Mouse (Mus musculus): ENCODE measurements at regions not wholly inside any gene's neighbourhood (a gene's known extent, or its start where the extent isn't known, plus 50 kb on each side); places are given as distances from the start of the nearest gene placed in this dataset.

- ATAC-seq (ENCODE audit: insufficient number of reproducible peaks, insufficient read depth, low FRiP score, low read depth) = no peak
- Histone ChIP-seq H3K36me3 (ENCODE audit: control insufficient read depth, insufficient read depth, low read length) (no peaks in the 10 kb centered on the region), H3K9me3 (ENCODE audit: control insufficient read depth, low read length) (no peaks in the 10 kb centered on the region), H3K9ac (ENCODE audit: low read length) (peak overlapping the region; percentile 76), H3K4me3 (ENCODE audit: control insufficient read depth in 1 of 2, insufficient read depth in 1 of 2, low read depth in 1 of 2, low read length in 2 of 2) (0 out of 4 replicates have a peak overlapping the region, but pooled peaks of 1 of the 2 experiments have one; percentile 2), H3K27me3 (ENCODE audit: control insufficient read depth, insufficient read depth, low read length) (no peaks in the 10 kb centered on the region), H3K4me2 (ENCODE audit: low read length) (peak overlapping the region; percentile 70), H3K27ac (replicated peaks in 1 of 2; ENCODE audit: control insufficient read depth in 1 of 2, insufficient read depth in 1 of 2, low read depth in 2 of 2, low read length in 2 of 2) (peak overlapping the region; percentile 78 to 98), H3K4me1 (ENCODE audit: control insufficient read depth in 2 of 2, insufficient read depth in 2 of 2, low read length in 2 of 2) (peaks cover 59 to 76% of the 10 kb centered on the region in 2 experiments)
- under 1% methylated on average over 24 of the region's 24 CpGs for WGBS
Observed at GRCm38 (mm10) chr2:30716580-30717565, 86.6 kb downstream of the 1700001O22Rik start.

- no peak overlapping the region for H3K9ac ChIP-seq (ENCODE audit: low read length)
- no peak for ATAC-seq (ENCODE audit: insufficient number of reproducible peaks, insufficient read depth, low FRiP score, low read depth)
- H3K4me2 ChIP-seq (ENCODE audit: low read length) = no peak overlapping the region
- no peaks in the 10 kb centered on the region for H3K9me3 ChIP-seq (ENCODE audit: control insufficient read depth, low read length)
- no peaks in the 10 kb centered on the region for H3K36me3 ChIP-seq (ENCODE audit: control insufficient read depth, insufficient read depth, low read length)
- H3K27ac ChIP-seq (replicated peaks in 1 of 2; ENCODE audit: control insufficient read depth in 1 of 2, insufficient read depth in 1 of 2, low read depth in 2 of 2, low read length in 2 of 2) = peak overlapping the region; percentile 78 to 98
- no peaks in the 10 kb centered on the region for H3K27me3 ChIP-seq (ENCODE audit: control insufficient read depth, insufficient read depth, low read length)
- peaks cover 52 to 72% of the 10 kb centered on the region in 2 experiments for H3K4me1 ChIP-seq (ENCODE audit: control insufficient read depth in 2 of 2, insufficient read depth in 2 of 2, low read length in 2 of 2)
- no peak overlapping the region for H3K4me3 ChIP-seq (ENCODE audit: control insufficient read depth in 1 of 2, insufficient read depth in 1 of 2, low read depth in 1 of 2, low read length in 2 of 2)
- 45% methylated on average over 4 of the region's 4 CpGs for WGBS
Observed at GRCm38 (mm10) chr2:30715720-30716310, 87.6 kb downstream of the 1700001O22Rik start.

DNA sequence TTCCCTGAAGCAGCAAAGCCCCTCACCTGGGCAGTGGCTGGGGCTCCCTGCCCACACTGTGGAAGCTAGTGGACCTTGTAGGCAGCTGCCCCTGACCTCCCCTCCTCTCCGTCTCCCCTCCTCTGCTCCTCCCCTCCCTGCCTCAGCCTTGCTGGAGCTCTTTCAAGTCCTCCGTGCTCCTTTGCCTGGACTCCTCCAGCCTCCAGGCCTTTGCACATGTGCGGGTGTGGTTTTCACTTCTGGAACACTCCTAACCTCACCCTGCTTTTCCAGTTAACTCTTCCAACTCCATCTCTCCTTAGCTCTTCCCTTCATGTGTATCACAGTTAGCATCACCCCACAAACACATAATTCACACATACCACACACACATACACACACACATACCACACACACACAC is 89.9 kb downstream of the 1700001O22Rik start:
- 18% methylated on average over 3 of the region's 3 CpGs for WGBS
- Histone ChIP-seq H3K4me1 (ENCODE audit: control insufficient read depth in 2 of 2, insufficient read depth in 2 of 2, low read length in 2 of 2) (peaks cover 46 to 62% of the 10 kb centered on the region in 2 experiments), H3K4me2 (ENCODE audit: low read length) (no peak overlapping the region), H3K9ac (ENCODE audit: low read length) (no peak overlapping the region), H3K4me3 (ENCODE audit: control insufficient read depth in 1 of 2, insufficient read depth in 1 of 2, low read depth in 1 of 2, low read length in 2 of 2) (no peak overlapping the region), H3K9me3 (ENCODE audit: control insufficient read depth, low read length) (no peaks in the 10 kb centered on the region), H3K27ac (replicated peaks in 1 of 2; ENCODE audit: control insufficient read depth in 1 of 2, insufficient read depth in 1 of 2, low read depth in 2 of 2, low read length in 2 of 2) (peak overlapping the region in 1 of 2 experiments; percentile 93; a peak in 2 of 4 replicates), H3K36me3 (ENCODE audit: control insufficient read depth, insufficient read depth, low read length) (no peaks in the 10 kb centered on the region), H3K27me3 (ENCODE audit: control insufficient read depth, insufficient read depth, low read length) (no peaks in the 10 kb centered on the region)
- ATAC-seq (ENCODE audit: insufficient number of reproducible peaks, insufficient read depth, low FRiP score, low read depth) = no peak

GRCm38 (mm10) chr2:30712841-30713401 is 90.5 kb downstream of the 1700001O22Rik start:
- Histone ChIP-seq H3K4me1 (ENCODE audit: control insufficient read depth in 2 of 2, insufficient read depth in 2 of 2, low read length in 2 of 2) (peaks cover 43 to 60% of the 10 kb centered on the region in 2 experiments), H3K27ac (replicated peaks in 1 of 2; ENCODE audit: control insufficient read depth in 1 of 2, insufficient read depth in 1 of 2, low read depth in 2 of 2, low read length in 2 of 2) (peak overlapping the region; percentile 84 to 93), H3K4me2 (ENCODE audit: low read length) (no peak overlapping the region), H3K9ac (ENCODE audit: low read length) (peak overlapping the region; percentile 87), H3K36me3 (ENCODE audit: control insufficient read depth, insufficient read depth, low read length) (no peaks in the 10 kb centered on the region), H3K9me3 (ENCODE audit: control insufficient read depth, low read length) (no peaks in the 10 kb centered on the region), H3K27me3 (ENCODE audit: control insufficient read depth, insufficient read depth, low read length) (no peaks in the 10 kb centered on the region), H3K4me3 (ENCODE audit: control insufficient read depth in 1 of 2, insufficient read depth in 1 of 2, low read depth in 1 of 2, low read length in 2 of 2) (no peak overlapping the region)
- no peak for ATAC-seq (ENCODE audit: insufficient number of reproducible peaks, insufficient read depth, low FRiP score, low read depth)
- WGBS = 58% methylated on average over 9 of the region's 9 CpGs

DNA sequence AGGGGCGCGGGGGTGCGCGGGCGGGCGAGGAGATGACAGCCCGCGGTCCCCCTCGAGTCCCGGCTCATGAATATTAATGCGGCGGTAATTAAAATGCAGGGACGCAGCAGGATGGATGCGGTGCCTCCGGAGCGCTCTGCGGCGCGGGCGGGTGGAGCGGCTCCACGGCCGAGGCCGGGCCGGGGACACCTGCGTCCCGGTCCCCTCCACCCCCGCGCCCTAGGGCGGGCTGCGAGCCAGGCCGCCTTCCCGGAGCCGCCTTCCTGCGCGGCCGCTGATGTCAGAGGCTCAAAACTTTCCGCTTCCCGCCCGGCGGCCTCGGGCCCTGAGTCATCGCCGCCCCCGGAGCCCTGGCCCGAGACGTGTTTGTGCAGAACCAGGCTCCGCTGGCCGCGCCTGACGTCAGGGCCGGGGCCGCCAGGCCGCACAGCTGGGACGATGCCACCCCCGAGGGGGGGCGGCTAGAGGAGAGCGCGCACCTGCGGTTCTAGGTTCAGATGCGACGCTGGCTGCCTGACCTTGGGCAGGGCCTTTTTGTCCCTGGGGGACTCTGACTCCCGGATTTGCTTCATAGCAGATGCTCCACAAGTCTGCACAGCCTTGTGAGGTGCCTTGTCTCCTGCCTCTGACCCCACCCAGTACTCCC is 91.5 kb downstream of the 1700001O22Rik start:
- WGBS = 1% methylated on average over 61 of the region's 63 CpGs
- Histone ChIP-seq H3K4me1 (ENCODE audit: control insufficient read depth in 2 of 2, insufficient read depth in 2 of 2, low read length in 2 of 2) (peaks cover 42 to 60% of the 10 kb centered on the region in 2 experiments), H3K9me3 (ENCODE audit: control insufficient read depth, low read length) (no peaks in the 10 kb centered on the region), H3K4me3 (ENCODE audit: control insufficient read depth in 1 of 2, insufficient read depth in 1 of 2, low read depth in 1 of 2, low read length in 2 of 2) (peak overlapping the region; percentile 54), H3K36me3 (ENCODE audit: control insufficient read depth, insufficient read depth, low read length) (no peaks in the 10 kb centered on the region), H3K9ac (ENCODE audit: low read length) (peak overlapping the region; percentile 87), H3K27me3 (ENCODE audit: control insufficient read depth, insufficient read depth, low read length) (no peaks in the 10 kb centered on the region), H3K27ac (replicated peaks in 1 of 2; ENCODE audit: control insufficient read depth in 1 of 2, insufficient read depth in 1 of 2, low read depth in 2 of 2, low read length in 2 of 2) (peak overlapping the region; percentile 84 to 93), H3K4me2 (ENCODE audit: low read length) (peak overlapping the region; percentile 82)
- ATAC-seq (ENCODE audit: insufficient number of reproducible peaks, insufficient read depth, low FRiP score, low read depth) = peak; percentile 49

- peaks cover 40 to 58% of the 10 kb centered on the region in 2 experiments for H3K4me1 ChIP-seq (ENCODE audit: control insufficient read depth in 2 of 2, insufficient read depth in 2 of 2, low read length in 2 of 2)
- peak overlapping the region; percentile 87 for H3K9ac ChIP-seq (ENCODE audit: low read length)
- ATAC-seq (ENCODE audit: insufficient number of reproducible peaks, insufficient read depth, low FRiP score, low read depth) = 0 out of 2 replicates have a peak, but pooled peaks have one; percentile 6
- H3K9me3 ChIP-seq (ENCODE audit: control insufficient read depth, low read length) = no peaks in the 10 kb centered on the region
- H3K27me3 ChIP-seq (ENCODE audit: control insufficient read depth, insufficient read depth, low read length) = no peaks in the 10 kb centered on the region
- H3K27ac ChIP-seq (replicated peaks in 1 of 2; ENCODE audit: control insufficient read depth in 1 of 2, insufficient read depth in 1 of 2, low read depth in 2 of 2, low read length in 2 of 2) = peak overlapping the region; percentile 84 to 93
- peak overlapping the region; percentile 54 for H3K4me3 ChIP-seq (ENCODE audit: control insufficient read depth in 1 of 2, insufficient read depth in 1 of 2, low read depth in 1 of 2, low read length in 2 of 2)
- H3K4me2 ChIP-seq (ENCODE audit: low read length) = peak overlapping the region; percentile 82
- no peaks in the 10 kb centered on the region for H3K36me3 ChIP-seq (ENCODE audit: control insufficient read depth, insufficient read depth, low read length)
- 5% methylated on average over 15 of the region's 15 CpGs for WGBS
Observed at GRCm38 (mm10) chr2:30711476-30711852, 92.0 kb downstream of the 1700001O22Rik start.

GRCm38 (mm10) chr2:30710895-30711294 is 92.6 kb downstream of the 1700001O22Rik start:
- H3K9me3 ChIP-seq (ENCODE audit: control insufficient read depth, low read length) = no peaks in the 10 kb centered on the region
- H3K4me2 ChIP-seq (ENCODE audit: low read length) = no peak overlapping the region; the same call in 1 of the 2 replicates
- ATAC-seq (ENCODE audit: insufficient number of reproducible peaks, insufficient read depth, low FRiP score, low read depth) = no peak
- no peak overlapping the region for H3K9ac ChIP-seq (ENCODE audit: low read length)
- H3K27ac ChIP-seq (replicated peaks in 1 of 2; ENCODE audit: control insufficient read depth in 1 of 2, insufficient read depth in 1 of 2, low read depth in 2 of 2, low read length in 2 of 2) = peak overlapping the region; percentile 72 to 93; a peak in 1 of 4 replicates
- peaks cover 36 to 57% of the 10 kb centered on the region in 2 experiments for H3K4me1 ChIP-seq (ENCODE audit: control insufficient read depth in 2 of 2, insufficient read depth in 2 of 2, low read length in 2 of 2)
- no peaks in the 10 kb centered on the region for H3K36me3 ChIP-seq (ENCODE audit: control insufficient read depth, insufficient read depth, low read length)
- no peak overlapping the region for H3K4me3 ChIP-seq (ENCODE audit: control insufficient read depth in 1 of 2, insufficient read depth in 1 of 2, low read depth in 1 of 2, low read length in 2 of 2)
- 92% methylated on average over 7 of the region's 7 CpGs for WGBS
- no peaks in the 10 kb centered on the region for H3K27me3 ChIP-seq (ENCODE audit: control insufficient read depth, insufficient read depth, low read length)

Measured in heart, embryonic 14.5 days (tissue).